Mouse (Mus musculus) midbrain, embryonic 12.5 days (tissue): Measurements from ENCODE around the gene Hoxc4. TPM values are rescaled to one million over a fixed set of nuclear protein-coding genes. Genes with fewer than 3 reads are reported as not detected.

Experiments used
- ATAC-seq: fragments of 200-750 bp; cut with Nextera tagmentation; 2 replicates; pipeline ENCODE4 v1.8.0; 2017; ENCODE audit warnings: low read depth, moderate TSS enrichment, moderate library complexity; ENCODE audit not compliant: low FRiP score
- H3K27ac ChIP-seq: fragments of 300-500 bp; sonication (generic); replicated peaks from 2 replicates; pipeline ENCODE4 v1.5.1; 2016; ENCODE audit warnings: mild to moderate bottlenecking
- H3K27me3 ChIP-seq: fragments of 300-500 bp; sonication (generic); 2 replicates; pipeline ENCODE4 v1.6.1; 2016; ENCODE audit warnings: mild to moderate bottlenecking
- H3K36me3 ChIP-seq: fragments of 300-500 bp; sonication (generic); 2 replicates; pipeline ENCODE4 v1.6.1; 2016
- H3K4me1 ChIP-seq: fragments of 300-500 bp; sonication (generic); 2 replicates; pipeline ENCODE4 v1.6.1; 2016
- H3K4me2 ChIP-seq: fragments of 300-500 bp; sonication (generic); replicated peaks from 2 replicates; pipeline ENCODE4 v1.6.1; 2016; ENCODE audit warnings: mild to moderate bottlenecking, moderate library complexity
- H3K4me3 ChIP-seq: fragments of 300-500 bp; sonication (generic); 2 replicates; pipeline ENCODE4 v1.5.1; 2016; ENCODE audit warnings: mild to moderate bottlenecking
- H3K9ac ChIP-seq: fragments of 300-500 bp; sonication (generic); replicated peaks from 2 replicates; pipeline ENCODE4 v1.6.1; 2016; ENCODE audit warnings: mild to moderate bottlenecking, moderate library complexity
- H3K9me3 ChIP-seq: fragments of 300-500 bp; sonication (generic); 2 replicates; pipeline ENCODE4 v1.6.1; 2016; ENCODE audit warnings: mild to moderate bottlenecking
- whole genome bisulfite sequencing: fragments of 180-500 bp; shearing (Covaris S2); methylation state at CpG from one replicate; pipeline ENCODE4 v1.1.7; 2016; 5-methylcytosine and 5-hydroxymethylcytosine counted together
- polyA plus RNA-seq: library from polyadenylated mRNA; unstranded; fragments of >200 nt; fragmentation: Nextera tagmentation; extraction: Ambion mirVana; gene quantifications from 2 replicates; pipeline ENCODE4 v1.2.1, GENCODE M21; 2016

The Hoxc4 gene
- polyA plus RNA-seq, 1 experiment from 2014 or later: 0.09 TPM

- no peak overlapping the region for H3K27ac ChIP-seq
- no peak overlapping the region for H3K9ac ChIP-seq
- no peak for ATAC-seq
- peaks cover 98% of the 10 kb centered on the region for H3K27me3 ChIP-seq
- H3K9me3 ChIP-seq: no peaks in the 10 kb centered on the region
- 2% methylated on average over 33 of the region's 34 CpGs for WGBS
- H3K4me2 ChIP-seq: 0 out of 2 replicates have a peak overlapping the region, but pooled peaks have one; percentile 8
- no peak overlapping the region for H3K4me3 ChIP-seq
- H3K36me3 ChIP-seq: no peaks in the 10 kb centered on the region
- H3K4me1 ChIP-seq: no peaks in the 10 kb centered on the region
Measured at GRCm38 (mm10) chr15:103034807-103035547, 16.2 kb downstream of the Hoxc4 start.

- H3K9ac ChIP-seq: no peak overlapping the region
- no peak overlapping the region for H3K4me2 ChIP-seq
- no peaks in the 10 kb centered on the region for H3K4me1 ChIP-seq
- H3K4me3 ChIP-seq: no peak overlapping the region
- H3K27me3 ChIP-seq: peaks cover 98% of the 10 kb centered on the region
- no peak overlapping the region for H3K27ac ChIP-seq
- no peaks in the 10 kb centered on the region for H3K36me3 ChIP-seq
- no peaks in the 10 kb centered on the region for H3K9me3 ChIP-seq
- no peak for ATAC-seq
- WGBS: 0% methylated on average over 14 of the region's 14 CpGs
Measured at GRCm38 (mm10) chr15:103035548-103035881, 16.8 kb downstream of the Hoxc4 start.

- no peaks in the 10 kb centered on the region for H3K4me1 ChIP-seq
- H3K9me3 ChIP-seq: no peaks in the 10 kb centered on the region
- no peak overlapping the region for H3K4me3 ChIP-seq
- no peak overlapping the region for H3K27ac ChIP-seq
- no peak for ATAC-seq
- H3K36me3 ChIP-seq: no peaks in the 10 kb centered on the region
- peaks cover 100% of the 10 kb centered on the region for H3K27me3 ChIP-seq
- WGBS: 21% methylated on average over 1 of the region's 1 CpGs
- no peak overlapping the region for H3K4me2 ChIP-seq
- no peak overlapping the region for H3K9ac ChIP-seq
Measured at GRCm38 (mm10) chr15:103037579-103037978, 18.8 kb downstream of the Hoxc4 start.

GRCm38 (mm10) chr15:103038701-103039480 lies 20.2 kb downstream of the Hoxc4 start:
- ATAC-seq: no peak
- WGBS: 5% methylated on average over 10 of the region's 10 CpGs
- Histone ChIP-seq H3K4me3 (no peak overlapping the region), H3K36me3 (no peaks in the 10 kb centered on the region), H3K27me3 (peaks cover 100% of the 10 kb centered on the region), H3K27ac (no peak overlapping the region), H3K4me1 (no peaks in the 10 kb centered on the region), H3K4me2 (no peak overlapping the region), H3K9ac (no peak overlapping the region), H3K9me3 (no peaks in the 10 kb centered on the region)

- no peak overlapping the region for H3K27ac ChIP-seq
- H3K4me1 ChIP-seq: no peaks in the 10 kb centered on the region
- no peak for ATAC-seq
- no peak overlapping the region for H3K4me2 ChIP-seq
- H3K27me3 ChIP-seq: peaks cover 100% of the 10 kb centered on the region
- 7% methylated on average over 3 of the region's 3 CpGs for WGBS
- H3K4me3 ChIP-seq: no peak overlapping the region
- no peaks in the 10 kb centered on the region for H3K36me3 ChIP-seq
- no peak overlapping the region for H3K9ac ChIP-seq
- H3K9me3 ChIP-seq: no peaks in the 10 kb centered on the region
Measured at GRCm38 (mm10) chr15:103039609-103040008, 20.9 kb downstream of the Hoxc4 start.

- no peaks in the 10 kb centered on the region for H3K9me3 ChIP-seq
- H3K27ac ChIP-seq: no peak overlapping the region
- no peak overlapping the region for H3K4me2 ChIP-seq
- H3K4me1 ChIP-seq: no peaks in the 10 kb centered on the region
- no peak overlapping the region for H3K9ac ChIP-seq
- peaks cover 96% of the 10 kb centered on the region for H3K27me3 ChIP-seq
- 1% methylated on average over 12 of the region's 12 CpGs for WGBS
- no peak overlapping the region for H3K4me3 ChIP-seq
- no peaks in the 10 kb centered on the region for H3K36me3 ChIP-seq
- ATAC-seq: no peak
Measured at GRCm38 (mm10) chr15:103040601-103041000, 21.9 kb downstream of the Hoxc4 start.

GRCm38 (mm10) chr15:103041613-103042012 lies 22.9 kb downstream of the Hoxc4 start:
- no peaks in the 10 kb centered on the region for H3K36me3 ChIP-seq
- H3K4me3 ChIP-seq: no peak overlapping the region
- H3K4me1 ChIP-seq: no peaks in the 10 kb centered on the region
- H3K27me3 ChIP-seq: peaks cover 92% of the 10 kb centered on the region
- H3K9ac ChIP-seq: no peak overlapping the region
- H3K9me3 ChIP-seq: no peaks in the 10 kb centered on the region
- no peak for ATAC-seq
- H3K27ac ChIP-seq: no peak overlapping the region
- H3K4me2 ChIP-seq: no peak overlapping the region
- WGBS: 9% methylated on average over 5 of the region's 5 CpGs

- no peak for ATAC-seq
- Histone ChIP-seq H3K27ac (no peak overlapping the region), H3K4me2 (no peak overlapping the region), H3K27me3 (peaks cover 90% of the 10 kb centered on the region), H3K4me1 (no peaks in the 10 kb centered on the region), H3K4me3 (no peak overlapping the region), H3K36me3 (no peaks in the 10 kb centered on the region), H3K9ac (no peak overlapping the region), H3K9me3 (no peaks in the 10 kb centered on the region)
- 0% methylated on average over 1 of the region's 1 CpGs for WGBS
Measured at GRCm38 (mm10) chr15:103042209-103042608, 23.5 kb downstream of the Hoxc4 start.

- Histone ChIP-seq H3K9me3 (no peaks in the 10 kb centered on the region), H3K9ac (no peak overlapping the region), H3K27ac (no peak overlapping the region), H3K4me3 (no peak overlapping the region), H3K4me2 (no peak overlapping the region), H3K4me1 (no peaks in the 10 kb centered on the region), H3K27me3 (peaks cover 91% of the 10 kb centered on the region), H3K36me3 (no peaks in the 10 kb centered on the region)
- ATAC-seq: no peak
- WGBS: 71% methylated on average over 2 of the region's 2 CpGs
Measured at GRCm38 (mm10) chr15:103051670-103052069, 32.9 kb downstream of the Hoxc4 start.

- H3K4me1 ChIP-seq: no peaks in the 10 kb centered on the region
- H3K27me3 ChIP-seq: peaks cover 91% of the 10 kb centered on the region
- no peak overlapping the region for H3K27ac ChIP-seq
- no peak overlapping the region for H3K4me2 ChIP-seq
- no peak overlapping the region for H3K9ac ChIP-seq
- H3K36me3 ChIP-seq: no peaks in the 10 kb centered on the region
- no peak for ATAC-seq
- H3K9me3 ChIP-seq: no peaks in the 10 kb centered on the region
- no peak overlapping the region for H3K4me3 ChIP-seq
Measured at GRCm38 (mm10) chr15:103053210-103053609, 34.5 kb downstream of the Hoxc4 start.

GRCm38 (mm10) chr15:103056396-103056795 lies 37.7 kb downstream of the Hoxc4 start:
- Histone ChIP-seq H3K4me1 (no peaks in the 10 kb centered on the region), H3K4me3 (no peak overlapping the region), H3K4me2 (no peak overlapping the region), H3K27me3 (peaks cover 91% of the 10 kb centered on the region), H3K9ac (no peak overlapping the region), H3K27ac (no peak overlapping the region), H3K9me3 (no peaks in the 10 kb centered on the region), H3K36me3 (no peaks in the 10 kb centered on the region)
- WGBS: 39% methylated on average over 2 of the region's 2 CpGs
- no peak for ATAC-seq

- Histone ChIP-seq H3K4me1 (no peaks in the 10 kb centered on the region), H3K9ac (no peak overlapping the region), H3K4me3 (no peak overlapping the region), H3K27ac (no peak overlapping the region), H3K27me3 (peaks cover 96% of the 10 kb centered on the region), H3K36me3 (no peaks in the 10 kb centered on the region), H3K4me2 (no peak overlapping the region), H3K9me3 (no peaks in the 10 kb centered on the region)
- ATAC-seq: no peak
- WGBS: 1% methylated on average over 12 of the region's 12 CpGs
Measured at GRCm38 (mm10) chr15:103058715-103059114, 40.0 kb downstream of the Hoxc4 start.
